Mouse (Mus musculus): ENCODE measurements at regions not wholly inside any gene's neighbourhood (a gene's known extent, or its start where the extent isn't known, plus 50 kb on each side); places are given as distances from the start of the nearest gene placed in this dataset.

- DNase-seq (ENCODE audit: low read depth, low spot score) = no peak
Observed at GRCm38 (mm10) chr2:3940786-3941185, 76.7 kb upstream of the Frmd4a start.

- DNase-seq (ENCODE audit: low read depth, low spot score) = no peak
Observed at GRCm38 (mm10) chr2:3941496-3941895, 76.0 kb upstream of the Frmd4a start.

GRCm38 (mm10) chr2:3947432-3947831 lies 70.1 kb upstream of the Frmd4a start:
- DNase-seq (ENCODE audit: low read depth, low spot score) = no peak

GRCm38 (mm10) chr2:3948331-3948730 lies 69.2 kb upstream of the Frmd4a start:
- DNase-seq (ENCODE audit: low read depth, low spot score) = no peak

GRCm38 (mm10) chr2:3957491-3957890 lies 60.0 kb upstream of the Frmd4a start:
- DNase-seq (ENCODE audit: low read depth, low spot score) = no peak

- DNase-seq (ENCODE audit: low read depth, low spot score) = no peak
Observed at GRCm38 (mm10) chr2:3958065-3958641, 59.4 kb upstream of the Frmd4a start.

- no peak for DNase-seq (ENCODE audit: low read depth, low spot score)
Observed at GRCm38 (mm10) chr2:3958711-3959110, 58.8 kb upstream of the Frmd4a start.

- no peak for DNase-seq (ENCODE audit: low read depth, low spot score)
Observed at GRCm38 (mm10) chr2:3959181-3959580, 58.3 kb upstream of the Frmd4a start.

GRCm38 (mm10) chr2:3960213-3960612 lies 57.3 kb upstream of the Frmd4a start:
- no peak for DNase-seq (ENCODE audit: low read depth, low spot score)

- peak; percentile 60 for DNase-seq (ENCODE audit: low read depth, low spot score)
Observed at GRCm38 (mm10) chr2:3964351-3964750, 53.2 kb upstream of the Frmd4a start.
